In the genomic region with DNA sequence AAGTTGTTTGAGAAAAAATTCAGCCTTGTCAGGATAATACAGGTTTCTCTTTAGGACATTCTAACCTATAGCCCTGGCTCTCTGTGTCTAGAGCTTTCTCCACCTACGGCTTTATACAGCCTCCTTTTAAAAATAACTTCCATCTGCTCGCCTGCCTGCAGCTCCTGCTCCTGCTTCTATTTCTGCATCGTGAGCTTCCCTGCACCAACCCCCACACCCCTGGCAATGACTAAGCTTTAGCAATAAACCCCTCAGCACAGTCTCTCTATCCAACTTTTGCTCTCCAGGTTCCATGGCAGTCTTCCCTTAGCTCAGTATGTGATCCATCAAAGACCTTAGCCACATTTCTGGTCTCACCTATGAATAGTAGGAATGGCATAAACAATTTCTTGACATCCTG, we compare ENCODE assay signal across 8 mouse cellular contexts.
DNase-seq lines count a peak whose midpoint lies in the region.
"Had no signal": no experiment of that assay in that cellular context is flagged by ENCODE, and none has a peak within 500 bp of the region (broad histone marks: within the 10 kb centered on the region; RNA-seq: fewer than 3 reads in every experiment).

No protein-coding gene starts in this region.

- intact Hi-C loops in left cerebral cortex, postnatal 14 days (cut with DNase I): loop anchor here (5.0 to 10.0 kb wide), 3 partner anchors 106 to 606 kb away; no protein-coding TSS in a partner anchor

- DNase-seq in brain, adult 2 months (ENCODE audit: low read depth, low spot score): peak; percentile 97
- DNase-seq in cerebellum, adult 18-20 months: peak; percentile 61 to 68
- DNase-seq in layer of hippocampus, adult 11-12 months (ENCODE audit: low spot score): peak; percentile 68
- peak; percentile 73 to 74 for DNase-seq in left cerebral cortex, postnatal 14 days (ENCODE audit: low spot score in 2 of 2)
- no peak for DNase-seq in urinary bladder, adult 2 months (ENCODE audit: low spot score)
- DNase-seq in spleen, adult 12 weeks (ENCODE audit: low spot score): no peak
- DNase-seq in kidney, postnatal 36 days: no peak
- DNase-seq: heart, adult 2 months had no signal

Comparison
In these comparisons a context has a peak if more than half of its experiments do, and no peak if none do; other contexts are left out.
1. DNase-seq: peak in brain, adult 2 months (single experiment), cerebellum, adult 18-20 months (2 of 2), layer of hippocampus, adult 11-12 months (single experiment) and left cerebral cortex, postnatal 14 days (2 of 2); none in urinary bladder, adult 2 months (single experiment), spleen, adult 12 weeks (single experiment) and kidney, postnatal 36 days (0 of 2).